Mouse (Mus musculus) embryonic fibroblast, embryonic 13.5 days (primary cell): Measurements from ENCODE around the gene Ubr4. TPM values are rescaled to one million over a fixed set of nuclear protein-coding genes. Genes with fewer than 3 reads are reported as not detected.

Experiments
- H3K27ac ChIP-seq: 2 replicates; pipeline ENCODE4 v1.5.1; 2012; ENCODE audit warnings: low read length, control low read depth, inconsistent platforms; ENCODE audit not compliant: insufficient read depth
- H3K4me1 ChIP-seq: 2 replicates; pipeline ENCODE4 v1.6.1; 2011; ENCODE audit warnings: low read length; ENCODE audit not compliant: control insufficient read depth, insufficient read depth
- H3K4me3 ChIP-seq: 2 replicates; pipeline ENCODE4 v1.5.1; 2011; ENCODE audit warnings: mild to moderate bottlenecking, control low read depth, low read length; ENCODE audit not compliant: insufficient read depth
- CTCF ChIP-seq: IDR thresholded peaks from 2 replicates; pipeline ENCODE4 v1.5.1; 2011; ENCODE audit warnings: mild to moderate bottlenecking, control low read depth, low read length, moderate library complexity, borderline replicate concordance; ENCODE audit not compliant: insufficient read depth
- POLR2A ChIP-seq: IDR thresholded peaks from 2 replicates; pipeline ENCODE4 v1.6.1; 2011; ENCODE audit warnings: low read depth, mild to moderate bottlenecking, control low read depth, low read length, moderate library complexity
- polyA plus RNA-seq: library from polyadenylated mRNA; stranded (reverse); fragments of >200 nt; gene quantifications from 2 replicates; pipeline ENCODE4 v1.2.4, GENCODE M21; 2011; ENCODE audit warnings: low read depth; ENCODE audit not compliant: missing spikeins, insufficient read length

The Ubr4 gene
- polyA plus RNA-seq, 1 experiment: 107 TPM

DNA sequence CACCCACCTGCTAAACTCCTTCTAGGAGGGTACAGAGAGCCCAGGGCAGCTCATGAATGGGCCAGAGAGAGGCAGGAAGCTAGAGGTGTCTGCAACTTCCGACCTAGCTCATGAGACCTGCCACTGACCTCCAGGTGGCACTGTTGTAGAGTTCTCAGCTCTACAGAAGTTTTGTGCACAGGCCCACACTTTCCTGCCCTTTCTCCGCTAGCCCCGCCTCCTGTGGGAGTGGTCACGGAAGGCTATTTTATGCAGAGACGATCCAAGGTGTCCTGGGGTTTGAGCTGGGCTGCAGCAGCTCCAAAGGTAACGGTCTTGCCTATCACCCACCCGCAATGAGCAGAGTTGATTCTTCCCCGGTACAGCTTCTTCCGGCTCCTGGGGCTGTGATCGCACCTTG lies 21.8 kb upstream of the Ubr4 start:
- Histone ChIP-seq H3K4me1 (no peaks in the 10 kb centered on the region), H3K27ac (no peak overlapping the region), H3K4me3 (no peak overlapping the region)
- TF ChIP-seq POLR2A (no peak), CTCF (peak; percentile 58; the same call in 1 of the 2 replicates)

DNA sequence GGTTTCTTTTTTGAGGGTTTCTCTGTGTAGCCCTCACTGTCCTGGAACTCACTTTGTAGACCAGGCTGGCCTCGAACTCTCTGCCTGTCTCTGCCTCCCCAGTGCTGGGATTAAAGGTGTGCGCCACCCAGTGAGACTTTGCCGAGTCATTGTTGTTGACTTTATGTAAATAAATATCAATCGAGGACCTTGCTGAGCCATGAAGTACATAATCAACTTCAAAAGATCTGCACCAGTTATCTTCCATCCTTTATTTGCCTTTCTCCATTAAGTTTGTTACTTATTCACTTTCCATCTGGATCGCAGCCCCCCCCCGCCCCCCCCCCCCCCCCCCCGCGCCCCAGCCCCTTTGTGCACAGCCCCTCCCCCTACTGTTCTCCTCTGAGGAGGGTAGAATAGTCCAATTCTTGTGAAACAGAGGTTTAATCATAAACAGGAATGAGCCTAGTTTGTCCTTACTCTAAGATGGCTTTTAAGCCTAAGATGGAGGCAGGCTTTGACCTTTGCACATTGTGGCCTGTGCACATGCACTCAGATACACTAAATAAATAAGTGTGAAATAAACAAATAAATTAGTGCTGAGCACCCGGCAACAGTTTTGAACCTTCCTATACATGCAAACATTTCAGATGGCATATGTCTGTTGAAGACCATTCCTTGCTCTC lies 17.6 kb upstream of the Ubr4 start:
- no peak overlapping the region for H3K27ac ChIP-seq
- no peak overlapping the region for H3K4me3 ChIP-seq
- no peaks in the 10 kb centered on the region for H3K4me1 ChIP-seq
- TF ChIP-seq CTCF (no peak), POLR2A (no peak)

DNA sequence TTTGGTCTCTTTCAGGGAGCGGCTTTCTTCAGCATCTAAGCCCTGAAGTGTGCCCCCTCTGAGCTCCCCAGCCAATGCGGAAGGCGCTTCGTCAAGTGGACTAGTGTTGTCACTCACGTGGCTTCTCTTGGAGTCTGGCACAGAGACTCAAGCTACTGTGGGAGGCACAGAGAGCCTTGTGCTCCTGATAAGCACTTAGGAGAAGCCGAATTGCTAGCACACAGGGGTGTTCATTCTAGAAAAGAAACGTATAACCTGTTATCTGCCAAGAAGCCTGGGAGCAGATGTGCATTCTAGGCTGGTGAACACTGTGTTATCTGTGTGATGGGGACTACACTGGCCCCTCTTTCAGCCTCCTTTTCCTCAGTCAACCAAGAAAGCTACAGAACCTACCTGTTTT lies 16.9 kb upstream of the Ubr4 start:
- H3K27ac ChIP-seq: no peak overlapping the region
- TF ChIP-seq POLR2A: no peak
- TF ChIP-seq CTCF: no peak

DNA sequence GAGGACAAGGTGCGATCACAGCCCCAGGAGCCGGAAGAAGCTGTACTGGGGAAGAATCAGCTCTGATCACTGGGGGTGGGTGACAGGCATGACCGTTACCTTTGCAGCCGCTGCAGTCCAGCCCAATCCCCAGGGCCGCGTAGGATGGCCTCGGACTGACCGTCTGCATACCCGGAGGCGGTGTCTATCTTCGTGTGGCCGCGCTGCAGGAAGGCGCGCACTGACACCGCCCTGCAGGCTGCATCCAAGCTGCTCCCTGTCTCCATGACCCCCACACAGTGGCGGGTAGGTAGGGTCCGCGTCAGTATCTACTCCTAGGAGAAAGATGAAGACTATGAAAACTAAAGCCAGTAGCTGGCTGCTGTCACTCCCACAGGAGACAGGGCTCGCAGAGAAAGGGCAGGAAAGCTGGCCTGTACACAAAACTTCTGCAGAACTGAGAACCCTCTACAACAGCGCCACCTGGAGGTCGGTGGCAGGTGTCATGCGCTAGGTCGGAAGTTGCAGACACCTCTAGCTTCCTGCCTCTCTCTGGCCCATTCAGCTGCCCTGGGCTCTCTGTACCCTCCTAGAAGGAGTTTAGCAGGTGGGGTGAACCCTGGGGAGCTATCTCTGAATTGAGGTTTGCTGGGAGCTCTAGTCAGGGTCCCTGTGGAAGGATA lies 15.5 kb upstream of the Ubr4 start:
- Histone ChIP-seq H3K4me3 (no peak overlapping the region), H3K4me1 (no peaks in the 10 kb centered on the region), H3K27ac (no peak overlapping the region)
- TF ChIP-seq POLR2A (no peak), CTCF (peak; percentile 77; the same call in 1 of the 2 replicates)

More for the DNA sequence above, 16.9 kb upstream of the Ubr4 start:
- Histone ChIP-seq H3K4me1 (no peaks in the 10 kb centered on the region), H3K4me3 (no peak overlapping the region)

DNA sequence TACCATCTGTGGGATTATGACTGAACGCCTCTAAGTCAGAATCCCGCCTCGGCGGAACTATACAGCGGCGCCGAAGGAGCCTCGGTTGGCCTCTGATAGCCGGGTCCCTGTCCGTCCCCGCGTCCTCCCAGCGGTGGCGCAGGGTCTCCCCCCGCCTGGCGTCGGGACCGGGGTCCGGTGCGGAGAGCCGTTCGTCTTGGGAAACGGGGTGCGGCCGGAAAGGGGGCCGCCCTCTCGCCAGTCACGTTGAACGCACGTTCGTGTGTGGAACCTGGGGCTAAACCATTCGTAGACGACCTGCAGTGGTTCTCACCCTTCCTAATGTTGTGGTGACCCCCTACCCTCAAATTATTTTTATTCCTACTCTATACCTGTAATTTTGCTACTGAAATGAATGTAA lies 14.3 kb upstream of the Ubr4 start:
- no peak overlapping the region for H3K27ac ChIP-seq
- H3K4me3 ChIP-seq: no peak overlapping the region
- TF ChIP-seq CTCF: no peak
- no peak for TF ChIP-seq POLR2A
- H3K4me1 ChIP-seq: no peaks in the 10 kb centered on the region

DNA sequence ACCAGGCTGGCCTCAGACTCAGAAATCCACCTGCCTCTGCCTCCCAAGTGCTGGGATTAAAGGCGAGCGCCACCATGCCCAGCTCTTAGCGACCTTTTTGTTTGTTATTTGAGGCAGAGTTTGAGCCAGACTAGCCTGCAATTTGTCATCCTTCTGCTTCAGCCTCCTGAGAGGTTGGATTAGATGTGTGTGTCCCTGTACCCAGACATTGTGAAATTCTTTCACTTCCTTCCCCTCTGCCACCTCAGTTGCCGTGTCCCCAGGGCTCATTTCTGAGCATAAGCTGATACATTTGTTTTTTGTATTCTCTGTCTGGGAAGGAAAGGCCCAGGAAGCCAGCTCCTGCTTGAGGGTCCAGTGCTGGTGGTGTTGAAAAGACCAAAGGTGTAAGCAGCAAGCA lies 11.6 kb upstream of the Ubr4 start:
- no peak overlapping the region for H3K27ac ChIP-seq
- no peak overlapping the region for H3K4me3 ChIP-seq
- TF ChIP-seq CTCF (no peak), POLR2A (no peak)
- H3K4me1 ChIP-seq: no peaks in the 10 kb centered on the region

DNA sequence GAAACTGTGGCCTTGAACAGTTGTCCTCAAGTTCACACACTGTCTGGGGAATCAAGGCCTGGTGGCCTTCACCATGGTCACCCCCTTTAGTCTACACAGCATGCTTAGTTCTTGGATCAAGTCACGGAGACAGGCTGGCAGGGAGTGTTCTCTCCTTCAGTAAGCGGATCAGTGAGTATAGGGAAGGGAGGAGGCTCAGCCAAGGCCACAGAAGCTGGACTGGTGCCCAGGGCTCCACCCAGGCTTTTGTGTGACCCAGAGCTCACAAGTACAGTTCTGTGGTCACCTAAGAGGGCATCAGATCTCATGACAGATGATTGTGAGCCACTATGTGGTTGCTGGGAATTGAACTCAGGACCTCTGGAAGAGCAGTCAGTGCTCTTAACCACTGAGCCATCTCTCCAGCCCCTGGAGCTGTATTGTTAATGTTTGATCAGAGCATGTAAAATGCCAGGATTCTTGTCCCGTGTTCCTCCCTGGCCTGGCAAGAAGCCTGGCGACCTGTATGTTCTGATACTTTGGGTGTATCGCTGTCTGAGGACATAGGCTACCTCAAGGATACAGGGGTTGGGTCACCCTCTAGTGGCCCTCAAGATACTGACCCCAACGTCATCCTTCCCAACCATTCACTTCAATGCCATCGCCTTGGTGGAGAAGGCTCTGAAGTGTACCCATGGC lies 10.7 kb upstream of the Ubr4 start:
- TF ChIP-seq CTCF (no peak), POLR2A (no peak)

DNA sequence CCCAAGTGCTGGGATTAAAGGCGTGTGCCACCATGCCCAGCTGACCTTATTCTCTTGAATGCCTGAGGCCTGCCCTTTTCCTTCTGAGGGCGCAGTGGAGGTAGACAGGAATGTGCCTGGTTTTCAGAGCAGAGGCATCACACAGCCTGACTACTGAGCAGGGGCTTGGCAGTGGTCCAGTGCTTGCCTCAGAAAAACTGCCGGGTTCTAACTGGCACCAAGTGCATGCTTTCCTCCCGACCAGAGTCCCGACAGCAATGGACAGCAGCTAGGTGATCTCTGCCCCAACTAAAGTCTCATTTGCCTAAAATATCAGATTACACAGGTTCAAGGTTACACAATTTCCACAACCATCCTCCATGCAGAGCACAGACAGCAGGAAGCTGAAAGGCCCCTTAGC lies 8.7 kb upstream of the Ubr4 start:
- no peak for TF ChIP-seq POLR2A
- no peak for TF ChIP-seq CTCF
- H3K27ac ChIP-seq: no peak overlapping the region
- H3K4me3 ChIP-seq: no peak overlapping the region
- no peaks in the 10 kb centered on the region for H3K4me1 ChIP-seq

More for the DNA sequence above, 10.7 kb upstream of the Ubr4 start:
- Histone ChIP-seq H3K4me3 (no peak overlapping the region), H3K4me1 (no peaks in the 10 kb centered on the region), H3K27ac (no peak overlapping the region)

DNA sequence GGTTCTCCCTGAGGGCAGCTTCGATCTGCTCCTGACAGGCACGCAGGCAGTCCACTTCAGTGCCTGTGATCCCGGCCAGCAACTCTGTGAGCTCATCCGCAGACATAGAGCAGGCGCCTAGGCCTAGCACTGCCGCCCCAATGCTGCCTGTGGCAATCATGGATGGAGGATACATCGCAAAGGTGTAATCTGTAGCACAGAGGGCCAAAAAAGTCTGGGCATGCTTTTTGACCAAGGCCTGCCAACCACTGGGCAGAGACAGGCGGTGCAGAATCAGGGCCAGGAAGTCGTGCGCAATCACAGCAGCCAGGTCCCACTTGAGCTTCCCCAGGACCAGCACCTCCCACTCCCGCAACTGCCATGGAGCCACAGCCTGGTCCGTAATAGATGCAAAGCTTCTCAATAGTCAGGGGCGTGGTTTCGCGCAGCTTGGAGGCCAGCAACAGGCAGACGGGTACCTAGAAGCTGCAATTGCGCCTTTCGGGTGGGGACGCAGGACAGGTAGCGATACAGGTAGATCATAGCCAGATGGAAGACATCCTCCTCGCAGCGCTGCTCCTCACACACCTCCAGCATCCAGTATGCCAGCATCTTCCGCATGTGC lies 6.9 kb upstream of the Ubr4 start:
- Histone ChIP-seq H3K27ac (no peak overlapping the region), H3K4me1 (peaks cover 2% of the 10 kb centered on the region; the same call in 1 of the 2 replicates), H3K4me3 (no peak overlapping the region)
- TF ChIP-seq POLR2A (no peak), CTCF (no peak)
